Mouse (Mus musculus) brain, adult 10 weeks (tissue): ENCODE data around the gene Prkg2. TPM values are rescaled to one million over a fixed set of nuclear protein-coding genes. Genes with fewer than 3 reads are reported as not detected.

Source experiments
- polyA plus RNA-seq: library from polyadenylated mRNA; stranded (reverse); fragments of 350-450 nt; fragmentation: Illumina TruSeq; extraction: RNeasy Lipid Tissue Mini Kit (QIAGEN cat#74804); gene quantifications from one replicate; pipeline ENCODE4 v1.2.3, GENCODE M21; 2015; ENCODE audit warnings: low read depth, low replicate concordance

The Prkg2 gene
- polyA plus RNA-seq = 6.6 TPM

DNA sequence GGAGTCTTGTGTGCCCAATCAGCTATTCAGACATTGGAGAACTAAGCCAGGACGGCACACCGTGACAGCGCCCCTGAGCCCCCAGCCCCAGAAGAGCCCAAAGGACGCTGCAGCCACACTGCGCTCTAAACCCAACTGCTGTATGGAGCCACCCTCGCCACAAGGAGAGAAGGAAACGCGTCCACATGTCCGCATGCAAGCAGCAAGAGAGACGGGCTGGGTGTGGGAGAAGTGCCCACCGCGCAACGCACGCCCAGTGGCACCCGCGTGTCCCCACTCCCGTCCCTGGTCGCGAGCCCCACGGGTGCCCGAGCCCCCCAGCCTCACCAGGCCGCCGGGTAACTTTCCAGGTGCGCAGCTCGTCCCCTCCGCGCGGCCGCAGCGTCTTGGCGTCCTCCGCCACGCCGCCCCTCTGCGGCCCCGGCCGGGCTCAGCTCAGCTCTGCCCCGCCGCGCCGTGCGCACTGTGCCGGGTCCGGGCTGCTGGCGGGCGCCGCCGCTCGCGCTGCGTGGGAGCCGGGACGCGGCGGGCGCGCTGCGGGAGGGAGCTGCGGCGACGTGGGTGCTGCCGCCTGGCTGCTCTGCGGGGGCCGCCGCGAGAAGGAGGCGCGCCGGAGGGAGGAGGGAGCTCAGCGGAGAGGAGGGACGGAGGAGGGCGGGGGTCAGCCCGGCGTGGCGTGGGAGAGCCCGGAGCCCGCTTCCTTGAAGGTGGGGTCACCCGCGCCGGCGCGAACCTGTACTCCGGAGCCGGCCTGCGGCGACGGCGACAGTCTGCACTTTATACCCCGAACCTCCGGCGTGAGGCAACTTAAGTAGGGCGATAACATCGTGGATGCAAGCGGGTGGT, at the start of gene Prkg2:
Gene Prkg2, minus strand, starts transcription at position 756 of the 846 bp plus-strand sequence.

Other genes starting within 250 kb of the Prkg2 start
- gene Bmp3, start 182.9 kb downstream of the Prkg2 start, polyA plus RNA-seq = 7.1 TPM